Mouse (Mus musculus) liver, embryonic 12.5 days (tissue): ENCODE results near the gene Gm44596. TPM values are rescaled to one million over a fixed set of nuclear protein-coding genes. Genes with fewer than 3 reads are reported as not detected.

Source experiments
- ATAC-seq: fragments of 200-750 bp; cut with Nextera tagmentation; 2 replicates; pipeline ENCODE4 v1.8.0; 2017; ENCODE audit warnings: moderate number of reproducible peaks, mild to moderate bottlenecking, moderate library complexity
- H3K27ac ChIP-seq: fragments of 300-500 bp; sonication (generic); 2 replicates; pipeline ENCODE4 v1.5.1; 2016; ENCODE audit warnings: mild to moderate bottlenecking
- H3K27me3 ChIP-seq: fragments of 300-500 bp; sonication (generic); replicated peaks from 2 replicates; pipeline ENCODE4 v1.6.1; 2016; ENCODE audit warnings: mild to moderate bottlenecking, moderate library complexity
- H3K36me3 ChIP-seq: fragments of 300-500 bp; sonication (generic); 2 replicates; pipeline ENCODE4 v1.6.1; 2016; ENCODE audit warnings: mild to moderate bottlenecking, moderate library complexity
- H3K4me1 ChIP-seq: fragments of 300-500 bp; sonication (generic); 2 replicates; pipeline ENCODE4 v1.6.1; 2016
- H3K4me2 ChIP-seq: fragments of 300-500 bp; sonication (generic); 2 replicates; pipeline ENCODE4 v1.6.1; 2016; ENCODE audit warnings: mild to moderate bottlenecking, moderate library complexity
- H3K4me3 ChIP-seq: fragments of 300-500 bp; sonication (generic); 2 replicates; pipeline ENCODE4 v1.5.1; 2016; ENCODE audit warnings: mild to moderate bottlenecking, moderate library complexity
- H3K9ac ChIP-seq: fragments of 300-500 bp; sonication (generic); 2 replicates; pipeline ENCODE4 v1.6.1; 2016; ENCODE audit warnings: mild to moderate bottlenecking, moderate library complexity
- H3K9me3 ChIP-seq: fragments of 300-500 bp; sonication (generic); replicated peaks from 2 replicates; pipeline ENCODE4 v1.6.1; 2016; ENCODE audit warnings: mild to moderate bottlenecking, moderate library complexity
- WGBS: fragments of 180-500 bp; shearing (Covaris S2); methylation state at CpG from one replicate; pipeline ENCODE4 v1.1.7; 2016; ENCODE audit not compliant: insufficient replicate concordance; 5-methylcytosine and 5-hydroxymethylcytosine counted together
- polyA plus RNA-seq: library from polyadenylated mRNA; unstranded; fragments of >200 nt; fragmentation: Nextera tagmentation; extraction: Ambion mirVana; gene quantifications from 2 replicates; pipeline ENCODE4 v1.2.1, GENCODE M21; 2016

The Gm44596 gene
- polyA plus RNA-seq, 1 experiment from 2014 or later = not detected

DNA sequence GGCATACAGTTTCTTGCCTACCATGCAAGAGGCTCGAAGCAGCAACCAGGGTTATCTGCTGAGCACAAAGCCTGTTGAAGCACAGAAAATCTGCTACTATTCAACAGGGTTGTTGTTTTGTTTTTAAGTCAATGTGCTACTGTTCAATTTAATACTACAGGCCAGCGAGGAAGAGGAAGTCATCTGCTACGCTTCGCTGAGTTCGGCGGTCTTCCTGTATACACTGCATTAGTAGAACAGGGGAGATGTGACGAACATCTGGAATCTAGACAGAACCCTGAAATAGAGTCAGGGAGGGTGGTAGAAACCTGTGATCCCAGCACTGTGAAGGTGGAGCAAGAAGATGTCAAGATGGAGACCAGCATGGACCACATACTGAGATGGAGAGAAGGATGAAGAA is 8.4 kb downstream of the Gm44596 start:
- Histone ChIP-seq H3K4me2 (no peak overlapping the region), H3K9me3 (no peaks in the 10 kb centered on the region), H3K4me1 (no peaks in the 10 kb centered on the region), H3K27me3 (no peaks in the 10 kb centered on the region), H3K27ac (no peak overlapping the region), H3K4me3 (no peak overlapping the region), H3K36me3 (no peaks in the 10 kb centered on the region), H3K9ac (no peak overlapping the region)
- ATAC-seq = no peak
- WGBS = 65% methylated on average over 7 of the region's 7 CpGs

DNA sequence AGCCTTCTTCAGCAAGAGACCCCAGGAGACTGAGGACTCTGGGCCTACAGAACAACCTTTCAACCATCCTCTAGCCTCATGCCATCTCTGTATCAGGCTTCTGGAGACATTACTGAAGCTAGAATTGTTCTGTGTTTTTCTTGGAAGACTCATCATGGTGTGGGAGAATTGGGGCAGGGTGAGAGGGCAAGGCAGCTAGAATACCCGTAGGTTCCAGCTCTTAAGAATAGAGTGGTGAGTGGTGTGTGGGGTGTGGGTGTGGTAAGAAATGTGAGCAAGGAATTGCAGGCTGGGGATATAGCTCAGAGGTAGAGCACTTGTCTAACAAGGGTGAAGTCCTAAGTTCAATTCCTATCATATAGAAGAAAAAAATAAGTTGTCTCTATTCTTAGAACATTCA is 9.7 kb downstream of the Gm44596 start:
- no peak for ATAC-seq
- 46% methylated on average over 1 of the region's 1 CpGs for WGBS
- no peak overlapping the region for H3K4me3 ChIP-seq
- H3K4me2 ChIP-seq = no peak overlapping the region
- H3K27ac ChIP-seq = no peak overlapping the region
- H3K9me3 ChIP-seq = no peaks in the 10 kb centered on the region
- H3K9ac ChIP-seq = no peak overlapping the region
- H3K4me1 ChIP-seq = no peaks in the 10 kb centered on the region
- no peaks in the 10 kb centered on the region for H3K36me3 ChIP-seq
- no peaks in the 10 kb centered on the region for H3K27me3 ChIP-seq

- ATAC-seq = no peak
- no peak overlapping the region for H3K27ac ChIP-seq
- H3K4me1 ChIP-seq = no peaks in the 10 kb centered on the region
- no peak overlapping the region for H3K9ac ChIP-seq
- 65% methylated on average over 1 of the region's 1 CpGs for WGBS
- H3K4me3 ChIP-seq = no peak overlapping the region
- no peaks in the 10 kb centered on the region for H3K27me3 ChIP-seq
- no peak overlapping the region for H3K4me2 ChIP-seq
- H3K36me3 ChIP-seq = no peaks in the 10 kb centered on the region
- no peaks in the 10 kb centered on the region for H3K9me3 ChIP-seq
These were observed 13.9 kb downstream of the Gm44596 start for GRCm38 (mm10) chr6:128389185-128389584.

DNA sequence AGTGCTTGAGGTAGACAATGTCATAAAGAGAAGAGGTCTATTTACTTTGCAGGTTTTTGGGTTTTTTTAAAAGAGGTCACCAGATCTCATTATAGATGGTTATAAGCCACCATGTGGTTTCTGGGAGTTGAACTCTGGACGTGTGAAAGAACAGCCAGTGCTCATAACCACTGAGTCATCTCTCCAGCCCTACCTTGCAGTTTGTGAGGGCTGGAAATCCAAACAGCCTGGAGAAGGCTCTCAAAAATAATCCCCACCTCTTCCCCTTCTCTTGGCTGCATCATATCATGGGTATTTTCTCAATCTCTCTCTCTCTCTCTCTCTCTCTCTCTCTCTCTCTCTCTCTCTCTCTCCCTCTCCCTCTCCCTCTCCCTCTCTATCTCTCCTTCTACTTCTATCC is 15.4 kb downstream of the Gm44596 start:
- Histone ChIP-seq H3K4me2 (no peak overlapping the region), H3K9me3 (no peaks in the 10 kb centered on the region), H3K4me1 (no peaks in the 10 kb centered on the region), H3K27me3 (no peaks in the 10 kb centered on the region), H3K9ac (no peak overlapping the region), H3K4me3 (no peak overlapping the region), H3K27ac (no peak overlapping the region), H3K36me3 (no peaks in the 10 kb centered on the region)
- WGBS = 22% methylated on average over 1 of the region's 1 CpGs
- ATAC-seq = no peak

DNA sequence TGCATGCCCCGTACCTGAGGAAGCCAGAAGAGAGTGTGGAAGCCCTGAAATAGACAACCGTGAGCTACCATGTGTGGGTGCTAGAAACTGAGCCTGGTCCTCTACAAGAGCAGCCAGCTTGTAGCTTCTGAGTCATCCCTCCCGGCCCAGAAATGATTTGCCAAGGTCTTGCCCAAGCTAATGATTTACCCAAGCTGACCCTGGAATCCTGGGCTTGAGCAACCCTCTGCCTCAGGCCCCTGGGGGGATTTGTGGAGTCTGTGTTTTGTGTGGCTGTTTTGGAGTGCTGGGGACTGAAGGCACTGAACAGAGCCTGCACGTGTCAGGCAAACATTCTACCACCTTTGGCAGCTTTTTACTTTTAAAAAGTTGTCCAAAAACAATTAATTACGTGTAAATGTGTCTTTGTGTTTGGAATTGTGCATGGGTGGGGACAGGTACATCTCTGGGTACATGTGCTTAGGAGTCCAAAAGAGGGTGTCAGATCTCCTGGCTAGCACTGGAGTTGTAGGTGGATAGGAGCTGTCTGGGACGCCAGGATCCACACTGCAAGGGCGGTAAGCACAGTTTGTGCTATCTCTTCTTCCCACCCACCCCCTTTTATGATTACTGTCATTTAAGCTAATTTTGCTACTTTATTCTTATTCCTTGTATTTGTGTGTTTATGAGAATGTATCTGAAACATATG is 22.4 kb downstream of the Gm44596 start:
- 52% methylated on average over 7 of the region's 7 CpGs for WGBS
- 0 out of 2 replicates have a peak, but pooled peaks cover 4% of the 10 kb centered on the region for H3K4me1 ChIP-seq
- H3K9me3 ChIP-seq = no peaks in the 10 kb centered on the region
- H3K27ac ChIP-seq = no peak overlapping the region; the same call in 1 of the 2 replicates
- H3K4me2 ChIP-seq = no peak overlapping the region
- H3K36me3 ChIP-seq = no peaks in the 10 kb centered on the region
- H3K4me3 ChIP-seq = no peak overlapping the region
- H3K9ac ChIP-seq = no peak overlapping the region
- H3K27me3 ChIP-seq = no peaks in the 10 kb centered on the region
- peak; percentile 63 for ATAC-seq

DNA sequence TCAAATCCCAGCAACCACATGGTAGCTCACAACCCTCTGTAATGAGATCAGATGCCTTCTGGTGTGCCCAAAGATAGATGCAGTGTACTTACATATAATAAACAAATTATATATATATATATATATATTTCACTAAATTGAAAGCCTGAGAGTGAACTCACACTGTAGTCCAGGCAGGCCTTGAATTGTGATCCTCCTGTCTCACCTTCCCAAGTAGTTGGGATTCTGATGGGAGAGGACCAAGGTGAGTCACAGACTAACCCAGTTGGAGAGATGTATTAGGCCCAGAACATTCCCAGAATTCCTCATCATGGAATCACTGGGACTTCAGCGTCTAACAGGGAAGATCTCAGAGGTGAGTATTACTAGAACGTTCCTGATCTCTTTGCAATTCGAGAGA is 23.7 kb downstream of the Gm44596 start, which contains the start of gene Nrip2:
Nrip2 (plus strand) TSS at position 301 of the 400 bp plus-strand sequence.
- Histone ChIP-seq H3K27ac (peak within 1 kb of the TSS; percentile 17; the same call in 1 of the 2 replicates), H3K27me3 (no peaks in the 10 kb centered on the region), H3K9me3 (no peaks in the 10 kb centered on the region), H3K4me3 (no peak within 1 kb of the TSS), H3K4me2 (peak within 1 kb of the TSS; percentile 31), H3K36me3 (no peaks in the 10 kb centered on the region), H3K4me1 (0 out of 2 replicates have a peak, but pooled peaks cover 4% of the 10 kb centered on the region), H3K9ac (no peak within 1 kb of the TSS)
- no peak for ATAC-seq
- 59% methylated on average over 3 of the region's 3 CpGs for WGBS

GRCm38 (mm10) chr6:128399421-128400185 is 24.3 kb downstream of the Gm44596 start:
- no peak overlapping the region for H3K27ac ChIP-seq
- WGBS = 63% methylated on average over 21 of the region's 21 CpGs
- no peaks in the 10 kb centered on the region for H3K27me3 ChIP-seq
- H3K9ac ChIP-seq = no peak overlapping the region
- H3K36me3 ChIP-seq = no peaks in the 10 kb centered on the region
- H3K4me1 ChIP-seq = 0 out of 2 replicates have a peak, but pooled peaks cover 4% of the 10 kb centered on the region
- peak overlapping the region; percentile 31 for H3K4me2 ChIP-seq
- H3K4me3 ChIP-seq = no peak overlapping the region
- no peak; the same call in 1 of the 2 replicates for ATAC-seq
- no peaks in the 10 kb centered on the region for H3K9me3 ChIP-seq

DNA sequence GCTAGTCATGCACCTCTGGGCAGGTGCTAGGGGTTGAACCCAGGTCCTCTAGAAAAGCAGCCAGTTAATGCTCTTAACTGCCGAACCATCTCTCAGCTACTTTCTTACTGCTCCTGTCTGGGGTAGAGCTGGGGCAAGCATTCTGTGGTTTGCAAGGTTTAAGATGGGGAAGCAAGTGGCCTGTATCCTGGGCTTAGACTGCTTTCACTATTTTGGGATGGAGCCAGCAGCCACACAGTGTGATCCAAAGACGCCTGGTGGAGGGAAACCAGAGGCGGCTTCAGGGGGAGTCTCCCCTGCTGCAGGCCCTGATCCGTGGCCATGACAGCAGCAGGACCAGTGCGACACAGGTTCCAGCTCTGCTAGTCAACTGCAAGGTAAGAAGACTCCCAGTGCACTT is 29.4 kb downstream of the Gm44596 start:
- H3K4me1 ChIP-seq = 0 out of 2 replicates have a peak, but pooled peaks cover 4% of the 10 kb centered on the region
- H3K36me3 ChIP-seq = peaks cover 34% of the 10 kb centered on the region
- WGBS = 60% methylated on average over 5 of the region's 5 CpGs
- no peak overlapping the region for H3K4me2 ChIP-seq
- no peaks in the 10 kb centered on the region for H3K27me3 ChIP-seq
- no peaks in the 10 kb centered on the region for H3K9me3 ChIP-seq
- H3K4me3 ChIP-seq = no peak overlapping the region
- ATAC-seq = no peak
- H3K27ac ChIP-seq = no peak overlapping the region
- H3K9ac ChIP-seq = no peak overlapping the region

GRCm38 (mm10) chr6:128408544-128409125 is 33.3 kb downstream of the Gm44596 start:
- Histone ChIP-seq H3K4me1 (no peaks in the 10 kb centered on the region), H3K9me3 (no peaks in the 10 kb centered on the region), H3K9ac (no peak overlapping the region), H3K4me2 (no peak overlapping the region), H3K27ac (no peak overlapping the region), H3K36me3 (peaks cover 73% of the 10 kb centered on the region), H3K27me3 (no peaks in the 10 kb centered on the region), H3K4me3 (no peak overlapping the region)
- 76% methylated on average over 7 of the region's 7 CpGs for WGBS
- no peak for ATAC-seq

GRCm38 (mm10) chr6:128410305-128410704 is 35.0 kb downstream of the Gm44596 start:
- H3K4me3 ChIP-seq = no peak overlapping the region
- H3K4me2 ChIP-seq = no peak overlapping the region
- ATAC-seq = no peak
- H3K4me1 ChIP-seq = no peaks in the 10 kb centered on the region
- no peaks in the 10 kb centered on the region for H3K27me3 ChIP-seq
- 86% methylated on average over 13 of the region's 13 CpGs for whole genome bisulfite sequencing
- no peaks in the 10 kb centered on the region for H3K9me3 ChIP-seq
- H3K9ac ChIP-seq = no peak overlapping the region
- no peak overlapping the region for H3K27ac ChIP-seq
- H3K36me3 ChIP-seq = peaks cover 83% of the 10 kb centered on the region

DNA sequence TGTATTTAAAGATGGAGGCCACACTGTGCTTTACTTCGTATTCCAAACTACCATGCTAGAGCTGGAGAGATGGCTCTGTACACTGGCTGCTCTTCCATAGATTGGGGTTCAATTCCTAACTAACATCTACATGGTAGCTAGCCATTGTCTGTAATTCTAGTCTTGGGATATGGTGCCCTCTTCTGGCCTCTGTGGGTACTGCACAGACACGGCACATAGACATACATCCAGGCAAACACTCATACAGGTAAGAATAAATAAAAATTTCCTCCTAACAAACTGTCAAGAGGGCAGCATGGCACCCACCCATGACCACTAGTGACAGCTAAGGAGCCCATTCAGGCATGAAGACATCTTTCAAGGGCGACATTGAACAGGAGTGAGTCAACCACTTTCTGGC is 35.8 kb downstream of the Gm44596 start:
- no peaks in the 10 kb centered on the region for H3K9me3 ChIP-seq
- 15% methylated on average over 3 of the region's 3 CpGs for WGBS
- no peak overlapping the region for H3K27ac ChIP-seq
- H3K4me1 ChIP-seq = no peaks in the 10 kb centered on the region
- 0 out of 2 replicates have a peak, but pooled peaks have one; percentile 35 for ATAC-seq
- no peaks in the 10 kb centered on the region for H3K27me3 ChIP-seq
- H3K4me3 ChIP-seq = no peak overlapping the region
- no peak overlapping the region for H3K9ac ChIP-seq
- no peak overlapping the region for H3K4me2 ChIP-seq
- H3K36me3 ChIP-seq = peaks cover 85% of the 10 kb centered on the region

DNA sequence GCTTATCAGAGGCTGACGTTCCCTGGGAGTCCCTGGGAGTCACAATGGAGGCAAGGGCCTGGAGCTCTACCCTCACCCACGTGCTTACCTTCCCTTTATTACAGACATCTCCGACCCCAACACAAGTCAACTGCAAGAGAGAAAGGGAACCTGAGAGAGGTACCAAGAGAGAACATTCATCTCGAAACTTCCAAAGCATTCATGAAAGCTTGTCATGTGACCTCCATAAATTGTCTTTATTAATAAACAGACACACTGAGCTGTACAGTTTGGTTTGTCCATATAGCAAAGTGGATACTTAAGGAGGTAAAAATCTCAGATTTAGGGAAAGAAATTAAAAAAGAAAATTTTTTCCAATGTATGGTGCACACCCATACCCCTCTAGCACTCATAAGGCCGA is 40.9 kb downstream of the Gm44596 start:
- ATAC-seq = no peak
- Histone ChIP-seq H3K9ac (no peak overlapping the region), H3K4me2 (no peak overlapping the region), H3K4me3 (no peak overlapping the region), H3K27me3 (no peaks in the 10 kb centered on the region), H3K4me1 (0 out of 2 replicates have a peak, but pooled peaks cover 5% of the 10 kb centered on the region), H3K36me3 (peaks cover 57% of the 10 kb centered on the region), H3K9me3 (no peaks in the 10 kb centered on the region), H3K27ac (no peak overlapping the region)
- 73% methylated on average over 5 of the region's 5 CpGs for WGBS
